Mouse (Mus musculus): ENCODE measurements around the gene Magi2.
"Not testable (repeated sequence)": the region's sequence is repeated elsewhere in the genome, so short reads cannot be mapped to it uniquely, and the experiment has no call there.

Magi2 gene

GRCm38 (mm10) chr5:19226866-19227243, at the start of gene Magi2:
Gene Magi2 (plus strand): TSS chr5:19227036.
- DNase-seq, result no peak

DNA sequence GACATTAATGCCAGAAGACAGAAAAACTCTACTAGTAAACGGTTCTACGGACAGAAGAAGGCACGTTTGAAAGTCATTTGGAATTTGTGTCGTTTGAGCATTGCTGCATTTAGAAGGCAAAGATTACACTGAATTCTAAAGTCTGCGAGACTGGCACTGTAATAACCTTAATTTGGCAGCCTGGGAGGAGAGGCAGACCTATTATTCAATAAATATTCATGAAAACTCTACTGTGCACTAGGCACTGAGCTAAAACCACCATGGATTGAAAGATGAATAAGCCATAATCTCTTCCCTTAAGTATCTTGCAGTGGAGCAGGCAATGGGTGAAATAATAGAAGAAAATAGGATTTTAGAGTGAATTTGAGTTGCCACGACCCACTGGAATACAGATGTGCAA, 48.2 kb upstream of the Magi2 start:
- no peak for DNase-seq

GRCm38 (mm10) chr5:19186175-19186574, 40.7 kb upstream of the Magi2 start:
- no peak for DNase-seq

DNA sequence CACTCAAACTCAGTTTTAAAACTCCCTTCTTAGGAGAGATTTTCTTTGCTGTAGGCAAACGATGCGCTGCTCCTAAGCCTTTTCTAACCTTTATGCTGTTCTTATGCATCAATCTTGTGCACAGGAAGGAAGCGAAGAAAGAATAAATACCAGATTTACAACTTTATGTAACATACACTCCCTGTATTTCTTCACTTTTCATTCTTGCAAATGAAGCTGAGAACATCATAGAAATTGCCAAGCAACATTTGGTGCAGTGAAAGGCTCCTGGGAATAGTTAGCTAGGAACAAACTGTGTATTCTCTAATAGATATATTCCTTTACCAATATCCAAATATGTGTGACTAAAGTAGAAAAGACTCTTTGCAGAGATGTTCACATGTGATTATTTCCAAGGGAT, 15.2 kb upstream of the Magi2 start:
- DNase-seq, result no peak

DNA sequence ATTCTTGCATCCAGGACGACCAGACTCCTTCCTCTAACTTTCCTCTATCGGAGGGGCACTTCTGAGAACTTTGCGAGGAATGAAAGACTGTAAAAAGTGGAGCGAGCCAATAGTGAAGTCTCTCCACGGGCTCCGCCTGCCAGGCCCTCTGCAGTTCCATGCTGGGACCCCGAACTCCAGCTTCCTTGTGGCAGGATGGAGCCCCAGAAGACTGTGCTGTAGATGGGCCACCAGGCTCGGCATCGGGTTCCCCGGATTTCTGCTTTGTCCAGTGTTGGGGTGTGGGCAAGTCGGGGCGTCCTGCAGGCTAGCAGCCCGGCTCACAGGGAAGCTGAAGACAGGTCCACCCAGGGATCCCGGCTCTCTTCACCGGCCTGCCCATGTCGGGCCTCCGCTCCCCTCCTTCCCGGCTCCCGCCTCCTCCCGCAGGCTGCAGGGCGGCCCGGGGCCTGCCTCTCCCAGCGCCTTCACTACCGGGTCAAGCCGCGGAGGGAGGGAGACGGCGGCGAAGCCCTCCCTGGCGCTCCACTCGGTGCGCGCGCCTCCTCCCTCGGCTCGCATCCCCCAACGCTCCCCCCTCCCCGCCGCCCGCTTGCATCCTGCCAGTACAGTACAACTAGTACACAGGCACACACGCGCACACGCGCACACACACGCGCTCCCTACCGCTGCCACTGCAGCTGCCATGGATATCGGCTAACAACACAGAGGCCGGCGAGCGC, 531 bp upstream of the Magi2 start:
- DNase-seq, result no peak

DNA sequence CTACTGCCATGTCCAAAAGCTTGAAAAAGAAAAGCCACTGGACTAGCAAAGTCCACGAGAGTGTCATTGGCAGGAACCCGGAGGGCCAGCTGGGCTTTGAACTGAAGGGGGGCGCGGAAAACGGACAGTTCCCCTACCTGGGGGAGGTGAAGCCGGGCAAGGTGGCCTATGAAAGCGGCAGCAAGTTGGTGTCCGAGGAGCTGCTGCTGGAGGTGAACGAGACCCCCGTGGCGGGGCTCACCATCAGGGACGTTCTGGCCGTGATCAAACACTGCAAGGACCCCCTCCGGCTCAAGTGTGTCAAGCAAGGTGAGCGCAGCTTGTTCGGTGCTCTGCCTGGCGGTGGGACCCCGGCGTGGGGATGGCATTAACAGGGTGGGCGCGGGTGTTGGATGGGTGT, 445 bp downstream of the Magi2 start:
- no peak for DNase-seq

- DNase-seq, result no peak
Measured at GRCm38 (mm10) chr5:19227791-19228331, 1.0 kb downstream of the Magi2 start.

GRCm38 (mm10) chr5:19241797-19242196, 15.0 kb downstream of the Magi2 start:
- no peak for DNase-seq

DNA sequence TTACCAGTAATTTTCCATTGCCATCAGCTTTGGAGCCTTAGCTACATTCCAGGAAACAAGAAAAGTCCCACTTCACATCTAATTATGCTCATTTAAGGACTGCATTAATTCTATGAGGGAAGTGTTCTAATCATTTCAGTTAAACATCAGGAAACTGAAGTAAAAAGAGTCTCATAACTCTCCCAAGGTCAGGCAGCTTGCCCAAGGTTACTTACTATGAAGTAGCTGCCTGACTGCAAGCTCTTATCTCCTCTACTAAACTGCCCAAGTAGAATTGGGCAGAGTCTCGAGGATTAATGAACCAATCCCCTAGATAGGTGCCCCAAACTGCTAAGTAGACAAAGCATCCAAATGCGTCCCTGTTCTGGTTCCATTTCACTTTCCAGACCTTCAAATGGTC, 19.6 kb downstream of the Magi2 start:
- no peak for DNase-seq

DNA sequence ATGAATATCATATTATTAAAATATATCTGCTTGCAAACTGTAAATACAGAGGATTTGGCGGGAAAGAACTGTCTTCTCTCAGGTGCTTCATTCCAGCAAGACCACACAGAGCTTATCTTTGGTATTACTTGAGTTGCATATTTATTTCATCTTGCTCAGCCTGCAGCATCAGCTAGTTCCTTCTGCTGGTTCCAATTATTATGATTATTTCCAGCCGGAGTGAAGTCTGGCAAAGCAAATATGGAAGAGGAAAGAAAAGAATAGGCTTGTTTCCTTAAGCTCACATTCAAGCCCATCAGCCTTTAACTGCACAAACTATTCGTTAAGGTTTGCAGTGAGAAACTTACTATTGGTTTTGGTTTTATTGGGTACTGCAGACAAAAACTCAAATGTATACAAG, 20.4 kb downstream of the Magi2 start:
- no peak for DNase-seq

GRCm38 (mm10) chr5:19262816-19263215, 36.0 kb downstream of the Magi2 start:
- DNase-seq, result no peak

- no peak for DNase-seq
Measured at GRCm38 (mm10) chr5:19264627-19265026, 37.8 kb downstream of the Magi2 start.

DNA sequence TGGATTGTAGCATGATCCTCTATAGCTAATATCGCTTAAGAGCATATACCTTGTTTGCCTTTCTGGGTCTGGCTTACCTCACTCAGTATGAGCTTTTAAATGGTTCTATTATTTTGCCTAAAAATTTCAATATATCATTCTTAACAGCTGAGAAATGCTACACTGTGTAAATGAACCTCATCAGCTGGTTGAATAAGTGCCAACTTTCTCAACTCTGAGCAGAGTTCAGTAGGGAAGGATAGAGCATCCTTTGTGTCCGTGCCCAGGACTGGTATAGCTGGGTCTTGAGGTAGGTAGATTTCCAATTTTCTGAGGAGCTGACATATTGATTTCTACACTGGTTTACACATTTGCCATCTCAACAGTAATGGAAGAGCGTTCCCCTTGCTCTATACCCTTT, 65.7 kb downstream of the Magi2 start:
- DNase-seq, result no peak

GRCm38 (mm10) chr5:19306656-19307055, 79.8 kb downstream of the Magi2 start:
- no peak for DNase-seq

DNA sequence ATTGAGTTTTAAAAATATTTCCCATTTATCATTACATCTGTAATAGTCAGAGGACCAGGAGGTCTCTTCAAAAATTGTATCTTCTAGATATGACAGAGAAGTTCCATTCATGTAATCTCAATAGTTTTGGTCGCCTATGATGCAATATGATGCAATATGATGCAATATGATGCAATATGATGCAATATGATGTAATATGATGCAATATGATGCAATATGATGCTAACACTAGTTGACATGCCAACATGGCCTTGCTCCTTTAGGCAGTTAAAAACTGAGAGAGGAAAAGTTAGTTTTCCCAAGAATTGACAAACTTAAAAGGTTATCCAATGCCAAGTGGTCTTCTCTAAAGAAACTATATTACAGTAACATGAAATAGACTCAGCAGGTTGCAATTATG, 83.0 kb downstream of the Magi2 start:
- DNase-seq, result no peak

DNA sequence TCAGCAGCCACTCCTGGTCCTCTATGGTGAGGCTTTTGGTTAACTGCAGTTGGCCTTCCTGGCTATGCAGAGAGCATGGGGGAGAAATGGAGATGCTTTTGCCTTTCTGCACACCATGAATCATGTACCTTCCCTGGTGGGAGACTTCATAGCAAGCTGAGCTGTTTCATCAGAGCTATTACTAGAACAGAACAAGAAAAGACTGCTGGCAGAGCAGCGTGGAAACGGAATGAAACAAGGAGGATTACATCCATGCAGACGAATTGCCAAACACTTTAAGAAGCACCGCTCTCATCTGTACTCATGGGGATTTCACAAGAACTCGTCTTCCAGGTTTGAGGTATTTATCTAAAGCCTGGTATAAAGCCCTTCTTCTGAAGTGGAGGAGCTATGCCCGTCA, 95.7 kb downstream of the Magi2 start:
- no peak for DNase-seq

DNA sequence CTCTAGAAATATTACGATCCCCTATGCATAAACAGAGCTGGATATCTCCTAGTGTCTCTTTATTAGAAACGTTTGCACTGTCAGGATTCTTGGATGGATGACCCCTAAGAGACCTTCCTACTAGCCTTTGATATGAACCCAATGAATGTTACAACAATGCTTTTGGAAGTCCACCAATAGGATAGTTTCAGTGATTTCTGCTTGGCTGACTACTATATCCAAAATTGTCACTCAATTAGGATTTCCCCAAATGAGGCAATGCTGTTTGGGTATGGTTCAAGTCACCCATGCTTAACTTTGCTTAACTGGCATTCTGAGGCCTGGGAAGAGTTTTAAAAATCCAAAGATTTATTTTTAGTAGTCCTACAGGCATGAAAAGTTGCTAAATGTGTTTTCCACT, 110.7 kb downstream of the Magi2 start:
- no peak for DNase-seq

DNA sequence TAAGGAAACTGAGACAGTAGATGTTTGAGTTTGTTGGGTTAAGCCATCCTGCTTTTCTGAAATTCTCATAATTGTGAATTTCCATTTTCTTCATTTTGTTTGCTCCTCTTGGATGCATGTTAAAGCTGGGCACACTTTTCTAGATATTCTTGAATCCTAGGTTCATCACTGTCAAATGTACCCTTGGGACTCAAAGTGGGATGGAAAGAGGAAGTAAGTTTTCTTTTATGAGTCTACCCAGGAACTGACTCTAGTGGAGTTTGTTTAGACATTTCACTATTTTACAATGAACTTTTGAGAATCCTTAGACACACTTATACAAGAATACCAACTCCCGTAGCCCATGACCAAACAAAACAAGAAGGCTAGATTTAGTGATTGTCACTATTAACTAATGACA, 141.3 kb downstream of the Magi2 start:
- DNase-seq, result no peak

DNA sequence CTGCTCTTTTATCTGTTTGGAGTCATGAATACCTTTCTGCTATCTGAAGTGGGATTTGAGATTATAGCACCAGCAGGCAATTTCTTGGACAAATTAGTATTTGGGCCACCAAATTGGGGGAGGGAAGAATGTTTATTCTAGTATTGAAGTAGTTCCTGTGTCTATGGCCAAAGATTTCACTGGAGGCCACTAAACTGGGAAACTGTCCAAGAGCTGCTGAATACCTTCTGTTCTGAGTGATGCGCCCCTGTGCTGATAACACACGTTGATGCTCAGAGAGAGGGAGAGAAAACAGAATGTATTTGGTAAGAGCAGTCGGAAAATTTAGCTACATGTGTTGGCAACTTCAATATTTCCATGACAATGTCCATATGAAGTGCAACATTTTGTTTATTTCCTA, 169.0 kb downstream of the Magi2 start:
- DNase-seq, result no peak

DNA sequence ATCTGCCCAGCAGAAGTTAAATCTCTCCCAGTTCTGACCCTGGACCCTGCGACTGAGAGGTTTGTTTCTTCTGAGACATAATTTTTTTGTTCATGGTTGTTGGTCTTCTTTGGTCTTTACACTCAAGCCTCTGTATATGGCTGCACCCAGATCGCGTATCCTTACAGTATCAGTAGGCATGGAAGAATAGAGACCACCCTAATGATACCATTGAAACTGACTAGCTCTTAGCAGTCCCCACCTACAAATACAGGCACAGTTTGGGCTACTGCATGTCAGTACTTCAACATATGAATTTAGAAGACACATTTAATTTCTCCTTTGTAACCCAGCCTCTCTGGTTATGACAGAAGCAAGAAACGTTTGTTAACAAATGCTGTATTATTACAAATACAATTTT, 173.5 kb downstream of the Magi2 start:
- DNase-seq, result no peak

DNA sequence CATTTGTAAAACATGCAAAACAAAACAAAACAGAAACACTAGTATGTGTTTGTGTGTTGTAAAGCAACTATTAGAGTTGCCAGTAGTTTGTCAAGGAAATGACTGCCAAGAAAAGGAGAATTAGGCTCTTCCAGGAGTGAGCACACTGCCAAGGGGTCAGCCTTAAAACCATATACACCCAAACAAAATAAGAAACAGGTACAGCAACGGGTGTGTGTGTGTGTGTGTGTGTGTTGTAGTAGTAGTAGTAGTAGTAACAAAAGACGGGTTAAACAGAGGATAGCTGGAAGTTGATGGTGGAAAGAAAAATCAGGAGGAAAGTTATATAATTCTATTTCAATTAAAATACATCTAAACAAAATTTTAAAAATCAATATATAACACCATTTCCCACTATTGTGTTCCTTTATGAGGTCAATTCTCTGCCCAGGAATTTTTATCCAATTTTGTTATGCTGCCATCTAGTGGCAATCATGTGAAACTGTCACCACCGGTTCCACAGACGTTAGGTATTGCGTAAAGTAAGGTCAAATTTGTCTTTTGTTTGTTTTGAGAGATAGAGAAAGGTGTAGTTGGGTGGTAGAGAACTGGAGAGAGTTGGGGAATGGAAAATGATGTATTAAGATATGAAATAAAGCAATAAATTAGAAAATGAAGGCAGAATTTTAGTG, 174.0 kb downstream of the Magi2 start:
- DNase-seq, result no peak

GRCm38 (mm10) chr5:19404268-19404667, 177.4 kb downstream of the Magi2 start:
- DNase-seq, result not testable (repeated sequence)

GRCm38 (mm10) chr5:19414556-19414955, 187.7 kb downstream of the Magi2 start:
- no peak for DNase-seq

- DNase-seq, result peak; percentile 6
Measured at GRCm38 (mm10) chr5:19429290-19429689, 202.5 kb downstream of the Magi2 start.

DNA sequence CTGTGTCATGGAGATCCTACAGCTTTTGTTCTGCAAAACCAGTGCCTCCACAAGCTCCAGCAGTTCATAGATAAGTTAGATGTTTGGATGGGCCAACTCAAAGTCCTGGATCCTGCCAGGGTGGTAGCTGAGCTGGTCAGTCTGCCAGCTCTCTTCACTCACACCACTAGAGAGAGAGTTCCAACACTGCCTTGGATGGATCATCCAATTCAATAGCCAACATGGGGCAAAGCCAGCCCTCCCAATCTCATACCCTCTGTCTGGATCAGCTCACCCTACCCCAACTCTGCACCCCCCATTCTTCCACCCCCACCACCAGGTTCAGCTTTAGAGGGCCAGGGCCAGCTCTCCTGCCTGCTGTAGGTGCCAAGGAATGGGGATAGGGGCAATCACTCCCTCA, 235.7 kb downstream of the Magi2 start:
- no peak for DNase-seq

Data from thymus, postnatal 14 days (tissue).